Mouse (Mus musculus) mature B cell (primary cell): ENCODE data around the gene Pitpnc1.

Source experiments
- in situ Hi-C: fragments of 300-500 bp; cut with MboI; formaldehyde crosslinking; loops from 2 replicates; pipeline ENCODE4 v1.14.3; 2019

Gene Pitpnc1

GRCm38 (mm10) chr11:107408886-107409285 is 61.6 kb downstream of the Pitpnc1 start:
- in situ Hi-C loops = no loop called here

- in situ Hi-C loops = no loop called here
Measured at GRCm38 (mm10) chr11:107407698-107408097, 62.8 kb downstream of the Pitpnc1 start.

- in situ Hi-C loops = no loop called here
Measured at GRCm38 (mm10) chr11:107405606-107406333, 64.7 kb downstream of the Pitpnc1 start.

- in situ Hi-C loops = no loop called here
Measured at GRCm38 (mm10) chr11:107403309-107403708, 67.2 kb downstream of the Pitpnc1 start.

- in situ Hi-C loops = no loop called here
Measured at GRCm38 (mm10) chr11:107401839-107402590, 68.5 kb downstream of the Pitpnc1 start.

GRCm38 (mm10) chr11:107400826-107401225 is 69.7 kb downstream of the Pitpnc1 start:
- in situ Hi-C loops = no loop called here

GRCm38 (mm10) chr11:107400005-107400404 is 70.5 kb downstream of the Pitpnc1 start:
- in situ Hi-C loops = no loop called here

GRCm38 (mm10) chr11:107397326-107397998 is 73.0 kb downstream of the Pitpnc1 start:
- in situ Hi-C loops = no loop called here

GRCm38 (mm10) chr11:107394245-107394644 is 76.3 kb downstream of the Pitpnc1 start:
- in situ Hi-C loops = loop anchor here (5.0 kb wide), 1 partner anchor 78 kb away; the partner anchor contains the start of gene Pitpnc1

GRCm38 (mm10) chr11:107393828-107394165 is 76.7 kb downstream of the Pitpnc1 start:
- in situ Hi-C loops = loop anchor here (5.0 kb wide), 1 partner anchor 79 kb away; the partner anchor contains the start of gene Pitpnc1

GRCm38 (mm10) chr11:107393154-107393827 is 77.2 kb downstream of the Pitpnc1 start:
- in situ Hi-C loops = loop anchor here (5.0 kb wide), 1 partner anchor 79 kb away; the partner anchor contains the start of gene Pitpnc1

GRCm38 (mm10) chr11:107390540-107390939 is 80.0 kb downstream of the Pitpnc1 start:
- in situ Hi-C loops = loop anchor here (5.0 kb wide), 1 partner anchor 82 kb away; the partner anchor contains the start of gene Pitpnc1

- in situ Hi-C loops = loop anchor here (5.0 kb wide), 1 partner anchor 82 kb away; the partner anchor contains the start of gene Pitpnc1
Measured at GRCm38 (mm10) chr11:107390001-107390400, 80.5 kb downstream of the Pitpnc1 start.

- in situ Hi-C loops = no loop called here
Measured at GRCm38 (mm10) chr11:107386481-107386880, 84.0 kb downstream of the Pitpnc1 start.

- in situ Hi-C loops = no loop called here
Measured at GRCm38 (mm10) chr11:107385306-107385705, 85.2 kb downstream of the Pitpnc1 start.

GRCm38 (mm10) chr11:107383985-107384384 is 86.5 kb downstream of the Pitpnc1 start:
- in situ Hi-C loops = no loop called here

GRCm38 (mm10) chr11:107379965-107380364 is 90.5 kb downstream of the Pitpnc1 start:
- in situ Hi-C loops = no loop called here

- in situ Hi-C loops = no loop called here
Measured at GRCm38 (mm10) chr11:107379089-107379845, 91.2 kb downstream of the Pitpnc1 start.

GRCm38 (mm10) chr11:107377326-107377725 is 93.2 kb downstream of the Pitpnc1 start:
- in situ Hi-C loops = no loop called here

GRCm38 (mm10) chr11:107376272-107376671 is 94.2 kb downstream of the Pitpnc1 start:
- in situ Hi-C loops = no loop called here

GRCm38 (mm10) chr11:107375816-107376215 is 94.7 kb downstream of the Pitpnc1 start:
- in situ Hi-C loops = no loop called here
